Mouse (Mus musculus): Measurements from ENCODE around the gene Rasgrp3. TPM values are rescaled to one million over a fixed set of nuclear protein-coding genes. Genes with fewer than 3 reads are reported as not detected.

The Rasgrp3 gene
- polyA plus RNA-seq, 1 experiment from 2014 or later, result 8.2 TPM

GRCm38 (mm10) chr17:75475985-75476384 is 40.3 kb downstream of the Rasgrp3 start:
- WGBS, result 77% methylated on average over 1 of the region's 1 CpGs
- ATAC-seq (ENCODE audit: low FRiP score), result no peak
- Histone ChIP-seq H3K36me3 (no peaks in the 10 kb centered on the region), H3K27ac (no peak overlapping the region), H3K27me3 (no peaks in the 10 kb centered on the region), H3K4me1 (replicated peaks) (peaks cover 8% of the 10 kb centered on the region), H3K9me3 (no peaks in the 10 kb centered on the region), H3K4me2 (no peak overlapping the region), H3K4me3 (no peak overlapping the region), H3K9ac (no peak overlapping the region)

- Histone ChIP-seq H3K4me2 (no peak overlapping the region), H3K4me3 (no peak overlapping the region), H3K9me3 (no peaks in the 10 kb centered on the region), H3K36me3 (no peaks in the 10 kb centered on the region), H3K9ac (no peak overlapping the region), H3K27me3 (no peaks in the 10 kb centered on the region), H3K27ac (no peak overlapping the region), H3K4me1 (replicated peaks) (peaks cover 7% of the 10 kb centered on the region)
- 93% methylated on average over 4 of the region's 4 CpGs for WGBS
- ATAC-seq (ENCODE audit: low FRiP score), result no peak
These were observed 41.2 kb downstream of the Rasgrp3 start for GRCm38 (mm10) chr17:75476736-75477416.

GRCm38 (mm10) chr17:75477655-75478054 is 42.0 kb downstream of the Rasgrp3 start:
- H3K4me1 ChIP-seq (replicated peaks), result no peaks in the 10 kb centered on the region
- H3K36me3 ChIP-seq, result no peaks in the 10 kb centered on the region
- H3K4me2 ChIP-seq, result no peak overlapping the region
- no peak for ATAC-seq (ENCODE audit: low FRiP score)
- H3K9me3 ChIP-seq, result no peaks in the 10 kb centered on the region
- no peak overlapping the region for H3K27ac ChIP-seq
- no peak overlapping the region for H3K9ac ChIP-seq
- no peaks in the 10 kb centered on the region for H3K27me3 ChIP-seq
- H3K4me3 ChIP-seq, result no peak overlapping the region
- 81% methylated on average over 3 of the region's 3 CpGs for WGBS

GRCm38 (mm10) chr17:75478836-75479235 is 43.1 kb downstream of the Rasgrp3 start:
- WGBS, result 73% methylated on average over 1 of the region's 1 CpGs
- no peak overlapping the region for H3K27ac ChIP-seq
- no peak overlapping the region for H3K4me2 ChIP-seq
- H3K4me1 ChIP-seq (replicated peaks), result no peaks in the 10 kb centered on the region
- H3K9ac ChIP-seq, result no peak overlapping the region
- no peaks in the 10 kb centered on the region for H3K9me3 ChIP-seq
- H3K4me3 ChIP-seq, result no peak overlapping the region
- no peak for ATAC-seq (ENCODE audit: low FRiP score)
- no peaks in the 10 kb centered on the region for H3K36me3 ChIP-seq
- H3K27me3 ChIP-seq, result no peaks in the 10 kb centered on the region

- Histone ChIP-seq H3K27me3 (no peaks in the 10 kb centered on the region), H3K36me3 (no peaks in the 10 kb centered on the region), H3K4me2 (no peak overlapping the region), H3K9me3 (no peaks in the 10 kb centered on the region), H3K4me3 (no peak overlapping the region), H3K9ac (no peak overlapping the region), H3K27ac (no peak overlapping the region), H3K4me1 (replicated peaks) (no peaks in the 10 kb centered on the region)
- ATAC-seq (ENCODE audit: low FRiP score), result no peak
- WGBS, result 94% methylated on average over 2 of the region's 2 CpGs
These were observed 44.0 kb downstream of the Rasgrp3 start for GRCm38 (mm10) chr17:75479663-75480062.

- Histone ChIP-seq H3K27me3 (no peaks in the 10 kb centered on the region), H3K9ac (no peak overlapping the region), H3K4me2 (no peak overlapping the region), H3K9me3 (no peaks in the 10 kb centered on the region), H3K27ac (no peak overlapping the region), H3K4me3 (no peak overlapping the region), H3K36me3 (no peaks in the 10 kb centered on the region), H3K4me1 (replicated peaks) (no peaks in the 10 kb centered on the region)
- no peak for ATAC-seq (ENCODE audit: low FRiP score)
- WGBS, result 81% methylated on average over 3 of the region's 3 CpGs
These were observed 44.7 kb downstream of the Rasgrp3 start for GRCm38 (mm10) chr17:75480379-75480778.

GRCm38 (mm10) chr17:75486205-75486604 is 50.5 kb downstream of the Rasgrp3 start:
- no peaks in the 10 kb centered on the region for H3K4me1 ChIP-seq (replicated peaks)
- H3K9ac ChIP-seq, result no peak overlapping the region
- H3K4me2 ChIP-seq, result no peak overlapping the region
- no peak for ATAC-seq (ENCODE audit: low FRiP score)
- no peaks in the 10 kb centered on the region for H3K27me3 ChIP-seq
- no peak overlapping the region for H3K4me3 ChIP-seq
- H3K36me3 ChIP-seq, result no peaks in the 10 kb centered on the region
- H3K9me3 ChIP-seq, result no peaks in the 10 kb centered on the region
- 62% methylated on average over 3 of the region's 3 CpGs for WGBS
- no peak overlapping the region for H3K27ac ChIP-seq

- H3K36me3 ChIP-seq, result no peaks in the 10 kb centered on the region
- ATAC-seq (ENCODE audit: low FRiP score), result no peak
- no peaks in the 10 kb centered on the region for H3K9me3 ChIP-seq
- H3K9ac ChIP-seq, result no peak overlapping the region
- H3K27ac ChIP-seq, result no peak overlapping the region
- no peaks in the 10 kb centered on the region for H3K4me1 ChIP-seq (replicated peaks)
- H3K4me2 ChIP-seq, result no peak overlapping the region
- no peaks in the 10 kb centered on the region for H3K27me3 ChIP-seq
- no peak overlapping the region for H3K4me3 ChIP-seq
- 85% methylated on average over 4 of the region's 4 CpGs for WGBS
These were observed 59.5 kb downstream of the Rasgrp3 start for GRCm38 (mm10) chr17:75495213-75495612.

- no peaks in the 10 kb centered on the region for H3K9me3 ChIP-seq
- H3K9ac ChIP-seq, result no peak overlapping the region
- 90% methylated on average over 6 of the region's 6 CpGs for WGBS
- no peaks in the 10 kb centered on the region for H3K36me3 ChIP-seq
- H3K4me1 ChIP-seq (replicated peaks), result no peaks in the 10 kb centered on the region
- no peak for ATAC-seq (ENCODE audit: low FRiP score)
- H3K4me2 ChIP-seq, result no peak overlapping the region
- H3K27ac ChIP-seq, result no peak overlapping the region
- no peak overlapping the region for H3K4me3 ChIP-seq
- H3K27me3 ChIP-seq, result no peaks in the 10 kb centered on the region
These were observed 62.5 kb downstream of the Rasgrp3 start for GRCm38 (mm10) chr17:75498241-75498651.

- Histone ChIP-seq H3K9me3 (no peaks in the 10 kb centered on the region), H3K27me3 (no peaks in the 10 kb centered on the region), H3K36me3 (no peaks in the 10 kb centered on the region), H3K4me3 (no peak overlapping the region), H3K9ac (no peak overlapping the region), H3K27ac (no peak overlapping the region), H3K4me1 (replicated peaks) (no peaks in the 10 kb centered on the region), H3K4me2 (no peak overlapping the region)
- WGBS, result 86% methylated on average over 3 of the region's 3 CpGs
- no peak for ATAC-seq (ENCODE audit: low FRiP score)
These were observed 67.3 kb downstream of the Rasgrp3 start for GRCm38 (mm10) chr17:75503031-75503430.

GRCm38 (mm10) chr17:75505053-75505452 is 69.4 kb downstream of the Rasgrp3 start:
- no peaks in the 10 kb centered on the region for H3K36me3 ChIP-seq
- 92% methylated on average over 5 of the region's 5 CpGs for WGBS
- no peak for ATAC-seq (ENCODE audit: low FRiP score)
- no peak overlapping the region for H3K9ac ChIP-seq
- H3K4me3 ChIP-seq, result no peak overlapping the region
- H3K4me1 ChIP-seq (replicated peaks), result no peaks in the 10 kb centered on the region
- H3K4me2 ChIP-seq, result no peak overlapping the region
- no peaks in the 10 kb centered on the region for H3K9me3 ChIP-seq
- no peaks in the 10 kb centered on the region for H3K27me3 ChIP-seq
- no peak overlapping the region for H3K27ac ChIP-seq

- H3K4me1 ChIP-seq (replicated peaks), result no peaks in the 10 kb centered on the region
- 91% methylated on average over 10 of the region's 10 CpGs for whole genome bisulfite sequencing
- no peak overlapping the region for H3K9ac ChIP-seq
- H3K36me3 ChIP-seq, result no peaks in the 10 kb centered on the region
- H3K27ac ChIP-seq, result no peak overlapping the region
- H3K9me3 ChIP-seq, result no peaks in the 10 kb centered on the region
- H3K4me3 ChIP-seq, result no peak overlapping the region
- no peak overlapping the region for H3K4me2 ChIP-seq
- H3K27me3 ChIP-seq, result no peaks in the 10 kb centered on the region
- ATAC-seq (ENCODE audit: low FRiP score), result no peak
These were observed 70.5 kb downstream of the Rasgrp3 start for GRCm38 (mm10) chr17:75506097-75506675.

Data from hindbrain, embryonic 13.5 days (tissue).